Mouse (Mus musculus) 3T3-L1 (cell line): ENCODE measurements around the gene Enah.

Experiments
- DNase-seq: peaks from one replicate; pipeline ENCODE4 v3.0.0-alpha.2; 2015; ENCODE audit warnings: low read depth, low spot score

Enah gene

DNA sequence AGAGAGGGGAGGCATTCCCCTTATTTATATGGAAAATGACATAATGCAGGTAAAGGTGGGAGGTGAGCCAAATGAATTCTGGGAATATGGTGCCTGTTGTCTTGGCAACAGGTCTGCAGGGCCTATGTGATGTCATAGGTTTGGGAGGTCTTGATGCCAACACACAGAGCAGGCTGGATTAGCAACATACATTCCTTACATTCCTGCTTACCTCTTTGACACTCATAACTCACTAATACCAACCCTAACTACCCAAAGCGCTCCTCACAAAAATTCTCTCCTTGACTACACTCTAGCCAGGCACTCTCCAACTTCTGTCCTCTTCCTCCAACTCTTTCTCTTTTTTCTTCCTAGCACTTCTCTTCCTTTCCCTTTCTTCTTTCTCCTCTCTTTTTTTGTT lies 171.6 kb downstream of the Enah start:
- DNase-seq = peak; percentile 63

DNA sequence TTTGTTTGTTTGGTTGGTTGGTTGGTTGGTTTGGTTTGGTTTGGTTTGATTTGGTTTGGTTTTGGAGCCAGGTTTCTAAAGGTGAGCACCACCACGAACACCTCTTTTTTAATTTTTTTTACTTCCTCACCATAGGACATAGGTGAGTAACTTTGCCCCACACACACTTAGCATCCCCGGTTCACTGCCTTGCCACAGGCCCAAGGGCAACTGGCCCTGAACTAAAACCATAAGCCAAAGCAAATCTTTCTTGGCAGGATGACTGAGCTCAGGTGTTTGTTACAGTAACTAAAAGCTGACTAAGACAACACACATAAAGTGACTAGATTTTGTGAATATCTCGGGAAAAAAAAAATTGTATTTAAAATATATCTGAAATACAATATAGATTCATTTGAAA lies 172.4 kb downstream of the Enah start:
- DNase-seq = no peak
